Mouse (Mus musculus): ENCODE measurements around the gene Prkar1b.

DNA sequence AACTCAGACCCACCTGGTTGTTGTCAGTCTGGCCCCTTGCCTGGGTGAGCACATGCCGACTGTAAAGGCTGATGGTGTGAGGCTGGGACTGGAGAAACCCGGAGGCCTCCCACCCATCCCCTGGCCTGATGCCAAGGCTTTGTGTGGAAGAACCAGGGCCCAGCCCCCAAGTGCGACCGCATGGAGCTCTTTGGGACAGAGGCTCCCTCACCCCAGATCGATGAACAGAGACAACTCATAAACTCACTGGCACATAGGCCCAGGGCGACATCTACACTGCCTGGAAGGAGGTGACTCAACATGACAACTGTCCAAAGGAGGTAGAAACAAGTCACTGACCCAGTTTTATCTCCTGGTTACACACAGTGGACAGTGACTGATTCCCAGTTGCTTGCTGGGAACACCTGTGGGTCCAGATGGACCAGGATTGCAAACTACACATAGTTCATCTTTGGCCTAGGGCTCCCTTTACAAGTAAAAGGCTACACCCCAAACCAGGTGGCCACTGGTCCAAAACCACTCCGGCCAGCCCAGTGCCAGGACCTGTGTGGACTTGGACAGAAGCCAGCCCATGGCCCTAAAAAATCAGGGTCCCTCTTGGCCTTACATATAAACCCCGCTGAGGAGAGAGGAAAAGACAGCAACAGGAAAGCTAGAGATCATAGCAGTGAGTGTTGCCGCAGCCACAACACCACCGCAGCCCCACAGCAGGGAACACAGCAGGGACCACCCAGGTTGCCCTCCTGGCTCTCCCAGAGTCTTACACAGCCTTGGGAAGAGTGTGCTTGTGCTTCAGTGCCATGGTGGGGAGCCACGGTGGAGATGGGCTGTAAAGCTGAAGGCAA lies 72.3 kb downstream of the Prkar1b start:
- TF ChIP-seq POLR2A (IDR thresholded peaks at IDR 0.05; ENCODE audit: control insufficient read depth, extremely low read depth, insufficient read depth, low read length, poor library complexity) (no peak), CTCF (IDR thresholded peaks at IDR 0.05; ENCODE audit: borderline replicate concordance, control insufficient read depth, extremely low read depth, insufficient read depth, low read length, poor library complexity) (no peak)

Data from thymus, adult 2 months (tissue).